Mouse (Mus musculus) liver, embryonic 15.5 days (tissue): ENCODE measurements around the gene 4933414I15Rik. TPM values are rescaled to one million over a fixed set of nuclear protein-coding genes. Genes with fewer than 3 reads are reported as not detected.

Experiments
- ATAC-seq: fragments of 200-750 bp; cut with Nextera tagmentation; 2 replicates; pipeline ENCODE4 v1.8.0; 2017; ENCODE audit warnings: moderate number of reproducible peaks, mild to moderate bottlenecking, moderate library complexity; ENCODE audit not compliant: insufficient read depth
- H3K27ac ChIP-seq: fragments of 300-500 bp; sonication (generic); replicated peaks from 2 replicates; pipeline ENCODE4 v1.5.1; 2015; ENCODE audit warnings: mild to moderate bottlenecking, inconsistent platforms
- H3K27me3 ChIP-seq: fragments of 300-500 bp; sonication (generic); 2 replicates; pipeline ENCODE4 v1.6.1; 2015; ENCODE audit warnings: mild to moderate bottlenecking, inconsistent platforms
- H3K36me3 ChIP-seq: fragments of 300-500 bp; sonication (generic); replicated peaks from 2 replicates; pipeline ENCODE4 v1.6.1; 2015; ENCODE audit warnings: moderate library complexity, mild to moderate bottlenecking, inconsistent platforms
- H3K4me1 ChIP-seq: fragments of 300-500 bp; sonication (generic); replicated peaks from 2 replicates; pipeline ENCODE4 v1.6.1; 2015; ENCODE audit warnings: inconsistent platforms
- H3K4me2 ChIP-seq: fragments of 300-500 bp; sonication (generic); 2 replicates; pipeline ENCODE4 v1.6.1; 2015; ENCODE audit warnings: moderate library complexity, mild to moderate bottlenecking, inconsistent platforms
- H3K4me3 ChIP-seq: fragments of 300-500 bp; sonication (generic); replicated peaks from 2 replicates; pipeline ENCODE4 v1.5.1; 2015; ENCODE audit warnings: mild to moderate bottlenecking, inconsistent platforms
- H3K9ac ChIP-seq: fragments of 300-500 bp; sonication (generic); 2 replicates; pipeline ENCODE4 v1.6.1; 2015; ENCODE audit warnings: moderate library complexity, mild to moderate bottlenecking, inconsistent platforms
- H3K9me3 ChIP-seq: fragments of 300-500 bp; sonication (generic); replicated peaks from 2 replicates; pipeline ENCODE4 v1.6.1; 2016; ENCODE audit warnings: inconsistent platforms
- WGBS: fragments of 180-500 bp; shearing (Covaris S2); methylation state at CpG from one replicate; pipeline ENCODE4 v1.1.7; 2015; ENCODE audit warnings: mixed read lengths; ENCODE audit not compliant: insufficient replicate concordance; 5-methylcytosine and 5-hydroxymethylcytosine counted together
- polyA plus RNA-seq: library from polyadenylated mRNA; unstranded; fragments of >200 nt; fragmentation: Nextera tagmentation; extraction: Ambion mirVana; gene quantifications from 2 replicates; pipeline ENCODE4 v1.2.1, GENCODE M21; 2015

The 4933414I15Rik gene
- polyA plus RNA-seq, 1 experiment from 2014 or later: not detected

GRCm38 (mm10) chr11:50931451-50931866 lies 12.1 kb downstream of the 4933414I15Rik start, which contains the start of gene Zfp354b:
Gene Zfp354b (minus strand): TSS chr11:50931633.
- Histone ChIP-seq H3K9me3 (no peaks in the 10 kb centered on the region), H3K4me3 (peak within 1 kb of the TSS; percentile 60), H3K27me3 (peaks cover 26% of the 10 kb centered on the region), H3K9ac (peak within 1 kb of the TSS; percentile 30), H3K36me3 (no peaks in the 10 kb centered on the region), H3K4me2 (peak within 1 kb of the TSS; percentile 78), H3K4me1 (0 out of 2 replicates have a peak, but pooled peaks cover 3% of the 10 kb centered on the region), H3K27ac (no peak within 1 kb of the TSS)
- ATAC-seq: peak; percentile 70
- WGBS: under 1% methylated on average over 18 of the region's 18 CpGs

GRCm38 (mm10) chr11:50931021-50931420 lies 12.5 kb downstream of the 4933414I15Rik start:
- 0 out of 2 replicates have a peak, but pooled peaks cover 3% of the 10 kb centered on the region for H3K4me1 ChIP-seq
- no peaks in the 10 kb centered on the region for H3K36me3 ChIP-seq
- H3K27me3 ChIP-seq: peaks cover 26% of the 10 kb centered on the region
- ATAC-seq: peak; percentile 44
- H3K4me2 ChIP-seq: peak overlapping the region; percentile 78
- H3K9me3 ChIP-seq: no peaks in the 10 kb centered on the region
- peak overlapping the region; percentile 60 for H3K4me3 ChIP-seq
- WGBS: 2% methylated on average over 16 of the region's 16 CpGs
- H3K27ac ChIP-seq: no peak overlapping the region
- H3K9ac ChIP-seq: peak overlapping the region; percentile 30

- Histone ChIP-seq H3K4me2 (peak overlapping the region; percentile 78), H3K27ac (no peak overlapping the region), H3K36me3 (no peaks in the 10 kb centered on the region), H3K4me3 (peak overlapping the region; percentile 60), H3K9ac (peak overlapping the region; percentile 30; the same call in 1 of the 2 replicates), H3K4me1 (0 out of 2 replicates have a peak, but pooled peaks cover 3% of the 10 kb centered on the region), H3K9me3 (no peaks in the 10 kb centered on the region), H3K27me3 (peaks cover 26% of the 10 kb centered on the region)
- ATAC-seq: no peak
- WGBS: 7% methylated on average over 14 of the region's 14 CpGs
Observed at GRCm38 (mm10) chr11:50930469-50931014, 13.0 kb downstream of the 4933414I15Rik start.

- peak; percentile 93 for ATAC-seq
- Histone ChIP-seq H3K4me1 (no peaks in the 10 kb centered on the region; the same call in 1 of the 2 replicates), H3K9ac (peak within 1 kb of the TSS; percentile 63), H3K36me3 (peaks cover 9% of the 10 kb centered on the region; the same call in 1 of the 2 replicates), H3K9me3 (no peaks in the 10 kb centered on the region), H3K4me3 (peak within 1 kb of the TSS; percentile 66), H3K27me3 (no peaks in the 10 kb centered on the region), H3K4me2 (peak within 1 kb of the TSS; percentile 77), H3K27ac (no peak within 1 kb of the TSS)
- under 1% methylated on average over 47 of the region's 47 CpGs for WGBS
Observed at GRCm38 (mm10) chr11:50915671-50916320, 27.8 kb downstream of the 4933414I15Rik start, which contains the start of gene Zfp2. Gene Zfp2 (minus strand): TSS chr11:50916165.

- H3K36me3 ChIP-seq: peaks cover 18% of the 10 kb centered on the region
- H3K4me2 ChIP-seq: no peak overlapping the region
- 70% methylated on average over 3 of the region's 3 CpGs for WGBS
- no peak overlapping the region for H3K27ac ChIP-seq
- no peak for ATAC-seq
- no peaks in the 10 kb centered on the region; the same call in 1 of the 2 replicates for H3K4me1 ChIP-seq
- H3K27me3 ChIP-seq: no peaks in the 10 kb centered on the region
- H3K9me3 ChIP-seq: no peaks in the 10 kb centered on the region
- H3K4me3 ChIP-seq: no peak overlapping the region
- H3K9ac ChIP-seq: no peak overlapping the region
Observed at GRCm38 (mm10) chr11:50914461-50914860, 29.1 kb downstream of the 4933414I15Rik start.

GRCm38 (mm10) chr11:50913301-50913700 lies 30.3 kb downstream of the 4933414I15Rik start:
- Histone ChIP-seq H3K27me3 (no peaks in the 10 kb centered on the region), H3K36me3 (peaks cover 21% of the 10 kb centered on the region), H3K9ac (no peak overlapping the region), H3K9me3 (no peaks in the 10 kb centered on the region), H3K4me1 (no peaks in the 10 kb centered on the region; the same call in 1 of the 2 replicates), H3K4me3 (no peak overlapping the region), H3K4me2 (no peak overlapping the region), H3K27ac (no peak overlapping the region)
- no peak for ATAC-seq
- 66% methylated on average over 1 of the region's 1 CpGs for WGBS

GRCm38 (mm10) chr11:50908136-50908535 lies 35.4 kb downstream of the 4933414I15Rik start:
- Histone ChIP-seq H3K4me3 (no peak overlapping the region), H3K9me3 (no peaks in the 10 kb centered on the region), H3K27ac (no peak overlapping the region), H3K27me3 (no peaks in the 10 kb centered on the region), H3K9ac (no peak overlapping the region), H3K4me1 (no peaks in the 10 kb centered on the region), H3K4me2 (no peak overlapping the region), H3K36me3 (peaks cover 58% of the 10 kb centered on the region)
- ATAC-seq: no peak
- 76% methylated on average over 5 of the region's 5 CpGs for WGBS

GRCm38 (mm10) chr11:50897359-50897758 lies 46.2 kb downstream of the 4933414I15Rik start:
- no peak for ATAC-seq
- 42% methylated on average over 1 of the region's 1 CpGs for WGBS
- Histone ChIP-seq H3K27ac (no peak overlapping the region), H3K9me3 (peaks cover 17% of the 10 kb centered on the region), H3K36me3 (peaks cover 21% of the 10 kb centered on the region), H3K4me1 (no peaks in the 10 kb centered on the region), H3K27me3 (no peaks in the 10 kb centered on the region), H3K4me3 (no peak overlapping the region), H3K4me2 (no peak overlapping the region), H3K9ac (no peak overlapping the region)

- no peak for ATAC-seq
- Histone ChIP-seq H3K27ac (no peak overlapping the region), H3K27me3 (no peaks in the 10 kb centered on the region), H3K9me3 (no peaks in the 10 kb centered on the region), H3K4me1 (no peaks in the 10 kb centered on the region), H3K9ac (no peak overlapping the region), H3K4me3 (no peak overlapping the region), H3K4me2 (no peak overlapping the region), H3K36me3 (no peaks in the 10 kb centered on the region)
- 37% methylated on average over 2 of the region's 2 CpGs for WGBS
Observed at GRCm38 (mm10) chr11:50892441-50892840, 51.1 kb downstream of the 4933414I15Rik start.
